Mouse (Mus musculus) G1E (cell line): ENCODE results near the gene Wdr48. TPM values are rescaled to one million over a fixed set of nuclear protein-coding genes. Genes with fewer than 3 reads are reported as not detected.

Source experiments
- ATAC-seq: 2 replicates; pipeline ENCODE4 v1.8.0; 2016; ENCODE audit warnings: mild to moderate bottlenecking; ENCODE audit not compliant: insufficient number of reproducible peaks, poor library complexity, low FRiP score, severe bottlenecking; ENCODE audit errors: extremely low read depth
- DNase-seq: peaks from one replicate; pipeline ENCODE4 v3.0.0; 2012; ENCODE audit warnings: low spot score
- H3K27me3 ChIP-seq: 2 replicates; pipeline ENCODE4 v1.6.1; 2012; ENCODE audit warnings: mild to moderate bottlenecking, low read length, inconsistent platforms; ENCODE audit not compliant: insufficient read depth
- H3K36me3 ChIP-seq: replicated peaks from 2 replicates; pipeline ENCODE3; 2012; ENCODE audit warnings: mild to moderate bottlenecking, inconsistent platforms
- H3K4me1 ChIP-seq: 2 replicates; pipeline ENCODE4 v1.6.1; 2012; ENCODE audit warnings: low read depth, low read length, inconsistent platforms, mixed read lengths; ENCODE audit not compliant: insufficient read depth
- H3K4me3 ChIP-seq: 2 replicates; pipeline ENCODE4 v1.5.1; 2012; ENCODE audit warnings: low read depth, mild to moderate bottlenecking, inconsistent platforms, low read length, moderate library complexity, mixed read lengths
- H3K9me3 ChIP-seq: replicated peaks from 2 replicates; pipeline ENCODE4 v1.6.1; 2012; ENCODE audit warnings: inconsistent platforms
- CTCF ChIP-seq: IDR thresholded peaks from 2 replicates; pipeline ENCODE4 v1.5.1; 2012; ENCODE audit warnings: low read depth, low read length, inconsistent platforms, mixed read lengths
- GATA1 ChIP-seq: IDR thresholded peaks from 2 replicates; pipeline ENCODE4 v1.6.1; 2012; ENCODE audit warnings: borderline replicate concordance, low read length, inconsistent platforms, mixed read lengths
- GATA2 ChIP-seq: IDR thresholded peaks from 2 replicates; pipeline ENCODE4 v1.6.1; 2012; ENCODE audit warnings: low read depth, low read length, inconsistent platforms, borderline replicate concordance
- POLR2AphosphoS5 ChIP-seq: IDR thresholded peaks from 2 replicates; pipeline ENCODE4 v1.6.1; 2012; ENCODE audit warnings: low read depth, low read length, inconsistent platforms; ENCODE audit not compliant: insufficient replicate concordance
- TAL1 ChIP-seq: conservative IDR thresholded peaks from 2 replicates; pipeline ENCODE4 v1.6.1; 2012; ENCODE audit warnings: low read depth, low read length, inconsistent platforms, mixed read lengths
- polyA plus RNA-seq: library from polyadenylated mRNA; stranded (reverse); fragments of >175 nt; gene quantifications from 2 replicates; pipeline ENCODE4 v1.2.3, GENCODE M21; 2012
- total RNA-seq, 2 experiments: library from RNA; stranded (forward) in 1 of 2; stranded (reverse) in 1 of 2; fragments of 200-1000 nt in 1 of 2; fragments of >200 nt in 1 of 2; fragmentation: Nextera tagmentation in 1 of 2; gene quantifications; 2 replicates each; pipeline ENCODE4 v1.2.3; 2014 to 2017

Gene Wdr48
- total RNA-seq (2014; fragmentation: Nextera tagmentation) (99.9 and 111 TPM in 2 replicates), total RNA-seq (2017) (52.7 and 55.1 TPM in 2 replicates), polyA plus RNA-seq (11.3 and 14.5 TPM in 2 replicates)

GRCm38 (mm10) chr9:119894339-119895009 is at the start of gene Wdr48:
Wdr48 (plus strand) TSS chr9:119894878.
- Histone ChIP-seq H3K27me3 (no peaks in the 10 kb centered on the region), H3K36me3 (peaks cover 35% of the 10 kb centered on the region), H3K4me3 (peak within 1 kb of the TSS; percentile 95), H3K9me3 (no peaks in the 10 kb centered on the region), H3K4me1 (peaks cover 45% of the 10 kb centered on the region)
- ATAC-seq (peak; percentile 98), DNase-seq (peak; percentile 98)
- TF ChIP-seq GATA1 (no peak), GATA2 (no peak), POLR2AphosphoS5 (no peak), CTCF (no peak)

DNA sequence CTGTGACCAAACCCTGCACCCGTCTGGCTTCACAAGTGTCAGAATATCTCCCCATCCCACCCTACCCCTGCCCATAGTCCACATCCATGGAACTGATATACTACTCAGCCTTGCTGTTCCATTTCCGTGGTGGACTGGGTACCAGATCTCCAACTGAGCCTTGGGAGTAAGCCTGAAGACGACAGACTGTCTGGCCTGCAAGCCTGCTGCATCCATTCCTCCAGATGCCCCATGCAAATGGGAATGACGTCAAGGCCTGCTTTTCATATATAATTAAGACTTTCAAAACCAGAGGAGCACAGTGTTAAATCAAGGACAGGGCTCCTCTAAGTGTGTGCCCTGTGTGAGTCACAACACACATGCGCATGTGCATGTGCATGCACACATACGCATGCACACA is 47.5 kb upstream of the Wdr48 start:
- ATAC-seq = no peak
- H3K27me3 ChIP-seq = no peaks in the 10 kb centered on the region
- H3K4me3 ChIP-seq = no peak overlapping the region
- peaks cover 58% of the 10 kb centered on the region for H3K9me3 ChIP-seq
- no peak for TF ChIP-seq GATA2
- TF ChIP-seq CTCF = no peak
- no peak for TF ChIP-seq TAL1
- TF ChIP-seq GATA1 = no peak
- no peak for TF ChIP-seq POLR2AphosphoS5
- DNase-seq = no peak
- no peaks in the 10 kb centered on the region for H3K36me3 ChIP-seq
- H3K4me1 ChIP-seq = no peaks in the 10 kb centered on the region

DNA sequence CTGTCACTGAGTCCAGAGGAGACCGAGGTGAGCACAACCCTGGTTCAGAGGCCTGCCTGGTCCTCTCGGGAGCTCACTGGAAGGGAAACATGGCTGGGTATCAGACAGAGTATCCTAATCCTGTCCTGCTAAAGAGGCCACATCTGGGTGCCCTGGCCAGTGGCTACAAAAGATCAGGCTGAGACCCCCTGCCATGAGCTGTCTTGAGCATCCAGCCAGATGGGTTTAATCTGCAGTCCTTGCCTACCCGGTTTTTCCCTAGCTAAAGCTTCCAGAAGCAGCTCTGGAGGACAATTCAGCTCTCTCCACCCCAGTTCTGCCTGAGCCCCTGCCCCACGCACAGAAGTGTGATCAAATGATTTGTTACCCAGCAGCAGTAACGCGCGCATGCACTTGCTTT is 46.0 kb upstream of the Wdr48 start:
- Histone ChIP-seq H3K4me3 (no peak overlapping the region), H3K4me1 (no peaks in the 10 kb centered on the region), H3K9me3 (peaks cover 64% of the 10 kb centered on the region), H3K27me3 (no peaks in the 10 kb centered on the region), H3K36me3 (no peaks in the 10 kb centered on the region)
- DNase-seq = no peak
- ATAC-seq = no peak
- TF ChIP-seq POLR2AphosphoS5 (no peak), GATA2 (no peak), TAL1 (no peak), GATA1 (no peak), CTCF (no peak)

DNA sequence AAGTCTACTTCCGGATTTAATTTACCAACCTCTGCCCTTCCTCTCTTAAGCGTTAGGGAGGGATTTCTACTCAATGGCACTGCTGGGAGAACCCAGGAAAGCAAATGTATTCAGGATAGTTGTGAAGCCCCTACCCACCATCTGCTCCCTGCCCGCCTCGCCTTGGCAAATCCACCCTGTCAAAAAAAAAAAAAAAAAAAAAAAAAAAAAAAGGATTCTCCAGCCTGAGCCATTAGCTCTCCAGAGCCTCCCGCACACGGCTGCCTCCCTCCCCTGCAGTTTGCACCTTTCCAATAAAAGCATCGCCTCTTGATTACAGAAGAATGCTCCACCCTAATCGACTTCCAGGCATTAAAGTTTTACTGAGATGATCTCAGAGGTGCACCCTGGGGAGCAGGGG is 45.5 kb upstream of the Wdr48 start:
- no peaks in the 10 kb centered on the region for H3K36me3 ChIP-seq
- H3K4me1 ChIP-seq = no peaks in the 10 kb centered on the region
- ATAC-seq = no peak
- H3K4me3 ChIP-seq = no peak overlapping the region
- TF ChIP-seq TAL1 = no peak
- TF ChIP-seq POLR2AphosphoS5 = no peak
- TF ChIP-seq CTCF = no peak
- no peak for TF ChIP-seq GATA2
- no peak for TF ChIP-seq GATA1
- DNase-seq = no peak
- H3K27me3 ChIP-seq = no peaks in the 10 kb centered on the region
- peaks cover 61% of the 10 kb centered on the region for H3K9me3 ChIP-seq

DNA sequence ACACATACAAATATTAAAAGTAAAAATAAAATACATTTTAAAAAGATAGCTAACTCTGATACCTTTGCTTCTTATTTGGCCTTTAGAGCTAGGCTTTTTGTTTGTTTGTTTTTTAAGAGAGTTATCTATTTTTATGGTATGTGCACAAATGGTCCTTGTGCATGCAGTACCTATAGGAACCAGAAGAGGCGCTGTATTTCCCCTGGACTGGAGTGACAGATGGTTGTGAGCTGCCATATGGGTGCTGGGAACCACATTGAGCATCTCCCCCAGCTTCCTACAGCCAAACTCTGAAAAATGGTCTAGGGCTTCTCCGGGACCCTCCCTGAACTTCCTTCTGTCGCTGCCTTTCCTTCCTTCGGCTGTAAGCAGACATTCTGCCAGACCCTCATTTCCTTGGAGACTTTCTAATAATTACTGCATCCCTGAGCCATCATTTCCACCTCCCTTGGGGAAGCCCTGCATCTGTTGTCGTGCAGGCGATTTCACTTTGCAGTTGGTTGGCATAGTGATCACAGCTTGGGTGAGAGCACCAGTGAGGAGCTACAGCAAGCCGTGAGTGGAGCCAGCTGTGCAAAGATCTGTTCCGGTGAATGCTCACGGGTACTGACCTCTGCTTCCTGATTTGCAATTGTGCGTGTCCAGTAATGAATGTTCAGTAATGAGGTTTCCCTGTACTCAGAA is 42.2 kb upstream of the Wdr48 start:
- no peak for DNase-seq
- no peak for ATAC-seq
- Histone ChIP-seq H3K4me1 (no peaks in the 10 kb centered on the region), H3K36me3 (no peaks in the 10 kb centered on the region), H3K9me3 (peaks cover 42% of the 10 kb centered on the region), H3K27me3 (no peaks in the 10 kb centered on the region), H3K4me3 (no peak overlapping the region)
- TF ChIP-seq GATA1 = no peak
- TF ChIP-seq CTCF = no peak
- no peak for TF ChIP-seq TAL1
- no peak for TF ChIP-seq GATA2
- TF ChIP-seq POLR2AphosphoS5 = no peak

DNA sequence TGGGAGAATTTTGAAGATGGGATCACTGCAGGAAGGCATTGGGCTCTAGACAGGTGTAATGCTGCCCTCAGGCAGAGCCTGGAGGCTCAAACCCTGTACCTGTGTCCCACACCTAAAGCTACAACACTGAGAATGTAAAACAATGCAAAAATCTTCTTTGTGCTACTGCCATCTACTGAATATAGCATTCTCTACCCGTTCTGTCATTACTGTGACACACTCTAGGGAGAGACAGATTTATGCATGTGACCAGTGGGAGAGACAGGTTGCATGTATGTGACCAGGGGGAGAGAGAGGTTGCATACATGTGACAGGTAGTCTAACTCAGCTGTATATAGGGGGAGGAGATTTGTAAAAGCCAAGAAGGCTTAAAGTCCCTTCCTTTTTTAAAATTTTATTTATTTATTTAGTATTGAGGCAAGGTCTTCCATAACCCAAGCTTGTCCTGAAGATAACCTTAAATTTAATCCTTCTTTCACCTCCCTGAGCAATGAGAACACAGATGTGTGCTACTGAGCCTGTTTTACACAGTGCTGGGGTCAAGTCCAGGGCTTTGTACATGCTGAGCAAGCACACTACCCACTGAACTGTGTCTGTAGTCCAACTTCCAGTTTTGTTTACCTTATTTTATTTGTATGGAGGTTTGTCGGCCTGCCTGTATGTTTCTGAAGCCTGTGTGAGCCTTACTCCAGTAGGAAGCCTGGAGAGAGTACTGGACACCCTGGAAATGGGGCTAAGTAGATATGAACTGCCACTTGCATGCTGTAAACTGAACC is 41.4 kb upstream of the Wdr48 start:
- H3K27me3 ChIP-seq = no peaks in the 10 kb centered on the region
- DNase-seq (no peak), ATAC-seq (no peak)
- no peaks in the 10 kb centered on the region for H3K36me3 ChIP-seq
- H3K4me3 ChIP-seq = no peak overlapping the region
- H3K4me1 ChIP-seq = no peaks in the 10 kb centered on the region
- no peak for TF ChIP-seq GATA2
- TF ChIP-seq GATA1 = no peak
- no peak for TF ChIP-seq POLR2AphosphoS5
- TF ChIP-seq TAL1 = no peak
- no peak for TF ChIP-seq CTCF
- peaks cover 40% of the 10 kb centered on the region for H3K9me3 ChIP-seq
